In genomic region chr2:157559858-157560257, GRCm38 (mm10) we compare ENCODE assay signal across 8 mouse cellular contexts. TPM values are rescaled to one million over a fixed set of nuclear protein-coding genes. Genes with fewer than 3 reads are reported as not detected.
DNase-seq lines count a peak whose midpoint lies in the region; ATAC-seq lines count a peak whose summit lies in the region.

TSS of gene Nnat (plus strand) at chr2:157560078.

- H3K27me3 ChIP-seq in midbrain, embryonic 16.5 days (ENCODE audit: control insufficient read depth, insufficient read depth, low read depth, low read length), result no peaks in the 10 kb centered on the region

- peak within 1 kb of the TSS; percentile 86 for H3K9ac ChIP-seq in midbrain, embryonic 16.5 days (ENCODE audit: low read depth, low read length)

- H3K4me3 ChIP-seq in midbrain, embryonic 16.5 days (ENCODE audit: low read depth, low read length), result peak within 1 kb of the TSS; percentile 55

- no peak for ATAC-seq in CD4-positive, CD25-positive, alpha-beta regulatory T cell, adult 4 months
- ATAC-seq in midbrain, embryonic 16.5 days, result peak; percentile 72

- peaks cover 33% of the 10 kb centered on the region for H3K4me1 ChIP-seq in midbrain, embryonic 16.5 days (ENCODE audit: control insufficient read depth, insufficient read depth, low read length)

- peak within 1 kb of the TSS; percentile 68 for H3K4me2 ChIP-seq in midbrain, embryonic 16.5 days (ENCODE audit: low read length)

- peak within 1 kb of the TSS; percentile 93 for H3K27ac ChIP-seq in midbrain, embryonic 16.5 days (ENCODE audit: low read length)

- intact Hi-C loops in left cerebral cortex, postnatal 25 days (cut with DNase I), result loop anchor here (2.0 to 10.0 kb wide), 2 partner anchors 79 to 425 kb away; partner anchors contain the start of gene Samhd1

- peak; percentile 20 for DNase-seq in CD4-positive, CD25-positive, alpha-beta regulatory T cell, adult 2 months (ENCODE audit: low read depth, low spot score)
- peak; percentile 25 for DNase-seq in right cerebral cortex, adult 18-20 months
- DNase-seq in right cerebral cortex, postnatal 36 days (ENCODE audit: low spot score in 2 of 2), result no peak
- peak; percentile 62 to 77 for DNase-seq in frontal cortex, postnatal 10 days (ENCODE audit: low spot score in 2 of 2)
- DNase-seq in left cerebral cortex, postnatal 25 days (ENCODE audit: low spot score in 2 of 2), result peak; percentile 23 to 44
- DNase-seq in natural killer cell, adult 2 months (ENCODE audit: low spot score in 2 of 2), result no peak

- 42% methylated on average over 27 of the region's 27 CpGs for WGBS in midbrain, embryonic 16.5 days

- peaks cover 58% of the 10 kb centered on the region for H3K36me3 ChIP-seq in midbrain, embryonic 16.5 days (ENCODE audit: control insufficient read depth, insufficient read depth, low read length)

- peaks cover 11% of the 10 kb centered on the region for H3K9me3 ChIP-seq in midbrain, embryonic 16.5 days (replicated peaks; ENCODE audit: control insufficient read depth, low read length, poor library complexity, severe bottlenecking)

RNA-seq across cellular contexts. Expression of gene Nnat, which starts in this region (rescaled TPM):
- polyA plus RNA-seq in CD4-positive, CD25-positive, alpha-beta regulatory T cell, adult 4 months (2017; shearing (Covaris generic)), result under 1 TPM; 0.62 to 1.00 TPM
- total RNA-seq in left cerebral cortex, postnatal 25 days (2021), result 100 to 1,000 TPM; 234 to 293 TPM
- 9,243 and 10,143 TPM in 2 replicates for polyA plus RNA-seq in midbrain, embryonic 16.5 days (2015; fragmentation: Nextera tagmentation; extraction: Ambion mirVana)

Comparison
In these comparisons a context has a peak if more than half of its experiments do, and no peak if none do; other contexts are left out.
1. RNA of gene Nnat (polyA plus RNA-seq): 9,243 to 10,143 TPM in midbrain, embryonic 16.5 days; 0.62 to 1.00 TPM in CD4-positive, CD25-positive, alpha-beta regulatory T cell, adult 4 months; every median in the first group is over 1,000 times any median in the second.
2. DNase-seq: peak in CD4-positive, CD25-positive, alpha-beta regulatory T cell, adult 2 months (single experiment), right cerebral cortex, adult 18-20 months (single experiment), frontal cortex, postnatal 10 days (2 of 2) and left cerebral cortex, postnatal 25 days (2 of 2); none in right cerebral cortex, postnatal 36 days (0 of 2) and natural killer cell, adult 2 months (0 of 2).